ENCODE assay signal across 9 mouse cellular contexts in the genomic region with DNA sequence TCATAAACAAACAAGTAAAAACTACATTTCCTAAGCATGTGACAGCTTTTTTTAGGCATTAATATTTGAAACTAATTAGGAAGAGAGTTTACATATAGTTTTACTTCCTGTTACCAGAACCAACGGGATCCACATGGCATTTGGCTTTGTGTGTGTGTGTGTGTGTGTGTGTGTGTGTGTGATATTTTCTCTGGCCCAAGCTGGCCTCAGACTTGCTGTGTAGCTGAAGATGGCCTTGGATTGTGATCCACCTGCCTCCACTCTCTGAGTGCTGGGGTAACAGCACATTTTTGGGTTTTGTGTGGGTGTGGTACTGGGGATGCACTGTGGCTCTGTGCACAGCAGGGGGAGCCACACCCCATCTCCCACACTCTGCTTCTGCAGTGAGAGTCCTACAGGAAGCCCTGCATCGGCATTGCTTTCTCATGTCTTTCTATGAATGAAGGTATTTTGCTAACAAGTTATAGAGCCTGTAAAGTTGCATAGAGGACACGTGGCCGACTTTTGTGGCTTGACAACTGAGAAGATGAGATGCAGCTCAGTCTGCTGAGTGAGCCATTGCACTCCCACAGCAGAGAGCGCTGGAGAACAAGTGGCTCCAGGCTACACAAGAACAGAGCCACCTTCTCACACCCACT. TPM values are rescaled to one million over a fixed set of nuclear protein-coding genes. Genes with fewer than 3 reads are reported as not detected.
DNase-seq lines count a peak whose midpoint lies in the region; ATAC-seq lines count a peak whose summit lies in the region.
"Had no signal": no experiment of that assay in that cellular context is flagged by ENCODE, and none has a peak within 500 bp of the region (broad histone marks: within the 10 kb centered on the region; RNA-seq: fewer than 3 reads in every experiment).

No protein-coding gene starts in this region.

- H3K9ac ChIP-seq in embryonic facial prominence, embryonic 14.5 days (ENCODE audit: low read depth, low read length), result no peak overlapping the region
- H3K9ac ChIP-seq: liver, embryonic 15.5 days had no signal

- no peak overlapping the region for H3K4me2 ChIP-seq in embryonic facial prominence, embryonic 14.5 days (ENCODE audit: low read depth, low read length)
- H3K4me2 ChIP-seq: liver, embryonic 15.5 days had no signal

- H3K9me3 ChIP-seq in embryonic facial prominence, embryonic 14.5 days (ENCODE audit: control insufficient read depth, low read length), result no peaks in the 10 kb centered on the region
- H3K9me3 ChIP-seq: liver, embryonic 15.5 days had no signal

- 0 out of 2 replicates have a peak, but pooled peaks have one; percentile 60 for ATAC-seq in embryonic facial prominence, embryonic 14.5 days (ENCODE audit: low read depth)

- intact Hi-C loops in heart, postnatal 14 days (cut with DNase I), result loop anchor here (1.0 to 5.0 kb wide), 3 partner anchors 191 to 396 kb away; no protein-coding TSS in a partner anchor

- no peaks in the 10 kb centered on the region for H3K27me3 ChIP-seq in embryonic facial prominence, embryonic 14.5 days (replicated peaks; ENCODE audit: control insufficient read depth, insufficient read depth, low read length)
- H3K27me3 ChIP-seq: liver, embryonic 15.5 days had no signal

- 56% methylated on average over 5 of the region's 5 CpGs for WGBS in embryonic facial prominence, embryonic 14.5 days

- peaks cover 25% of the 10 kb centered on the region for H3K36me3 ChIP-seq in embryonic facial prominence, embryonic 14.5 days (ENCODE audit: control insufficient read depth, insufficient read depth, low read length)

- peak; percentile 66 for DNase-seq in ES-CJ7 (ENCODE audit: low read depth, low spot score)
- peak; percentile 64 to 77 for DNase-seq in adrenal gland, postnatal 36 days
- peak; percentile 62 for DNase-seq in embryonic facial prominence, embryonic 14.5 days (ENCODE audit: low spot score)
- DNase-seq in heart, postnatal 14 days, result peak; percentile 68 to 72
- peak; percentile 47 to 74 for DNase-seq in layer of hippocampus, adult 8-10 months (ENCODE audit: low spot score in 2 of 2)
- DNase-seq in lung, postnatal 14 days, result peak; percentile 74
- peak; percentile 74 for DNase-seq in retina, embryonic 14.5 days (ENCODE audit: low spot score)
- DNase-seq in urinary bladder, postnatal 14 days (ENCODE audit: low spot score), result peak; percentile 57

- no peak overlapping the region for H3K27ac ChIP-seq in embryonic facial prominence, embryonic 14.5 days (replicated peaks; ENCODE audit: low read depth, low read length)
- H3K27ac ChIP-seq: liver, embryonic 15.5 days had no signal

- no peaks in the 10 kb centered on the region for H3K4me1 ChIP-seq in embryonic facial prominence, embryonic 14.5 days (ENCODE audit: control insufficient read depth, insufficient read depth, low read length)
- H3K4me1 ChIP-seq: liver, embryonic 15.5 days had no signal

- H3K4me3 ChIP-seq in embryonic facial prominence, embryonic 14.5 days (ENCODE audit: low read depth, low read length), result no peak overlapping the region
- H3K4me3 ChIP-seq: liver, embryonic 15.5 days had no signal

RNA-seq across cellular contexts. Expression of a gene that starts 43.3 kb away (rescaled TPM):
- total RNA-seq in adrenal gland, postnatal 36 days (2021), result under 1 TPM in 1 of 2 experiments, not detected in 1; 0.20 TPM
- 1.7 and 2.2 TPM in 2 replicates for polyA plus RNA-seq in embryonic facial prominence, embryonic 14.5 days (2014; fragmentation: Nextera tagmentation; extraction: Ambion mirVana)
- total RNA-seq in heart, postnatal 14 days (2021), result under 1 TPM in 1 of 2 experiments, not detected in 1; 0.14 TPM
- 10 to 100 TPM; 15.4 to 20.6 (median 16.9) TPM for total RNA-seq in layer of hippocampus, adult 8-10 months (2022)

Comparison
In these comparisons a context has a peak if more than half of its experiments do, and no peak if none do; other contexts are left out.
1. RNA of a gene that starts 43.3 kb away (total RNA-seq): 15.4 to 20.6 TPM in layer of hippocampus, adult 8-10 months; 0.20 TPM in adrenal gland, postnatal 36 days and 0.14 TPM in heart, postnatal 14 days; every median in the first group is over 10 times any median in the second.
2. Peak in every context shown above with its lines, with median percentiles within 50 percentile points of each other: DNase-seq.